Mouse (Mus musculus): ENCODE results near the gene Gm26566.

The Gm26566 gene

GRCm38 (mm10) chr4:88721791-88722721 lies at the start of gene Gm26566, which contains the start of gene Klhl9:
Gm26566 (plus strand) TSS chr4:88721805.
Klhl9 (minus strand) TSS chr4:88722465.
- CTCF ChIA-PET = interaction anchor here (0.7 kb wide), 1 partner anchor 35 kb away, joined by 3 read pairs; no protein-coding TSS in a partner anchor

GRCm38 (mm10) chr4:88676824-88677223 lies 44.8 kb upstream of the Gm26566 start, which contains the start of gene Ifna16:
Ifna16 (minus strand) TSS chr4:88676924.
- CTCF ChIA-PET = no interaction called here

DNA sequence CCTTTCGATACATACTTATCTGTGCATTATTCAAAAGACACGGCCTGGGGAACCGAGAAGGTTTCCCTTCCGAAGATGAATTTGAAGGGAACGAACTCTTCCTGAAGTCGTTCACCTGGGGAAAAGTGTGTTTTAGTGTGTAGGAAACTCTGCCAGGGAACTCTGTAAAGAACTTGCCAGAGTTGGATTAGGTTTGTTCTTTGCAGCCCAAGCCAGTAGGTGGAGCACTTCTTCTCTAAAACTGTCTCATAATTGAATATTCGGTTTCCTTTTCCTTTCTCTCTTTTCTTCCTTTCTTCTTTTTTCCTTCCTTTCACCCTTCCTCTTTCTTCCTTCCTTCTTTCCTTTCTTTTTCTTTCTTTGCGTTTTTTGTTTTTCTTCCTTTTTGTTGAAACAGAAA lies 41.2 kb upstream of the Gm26566 start:
- CTCF ChIA-PET = no interaction called here

- CTCF ChIA-PET = no interaction called here
Measured at GRCm38 (mm10) chr4:88681353-88681752, 40.3 kb upstream of the Gm26566 start.

- CTCF ChIA-PET = no interaction called here
Measured at GRCm38 (mm10) chr4:88683812-88684211, 37.8 kb upstream of the Gm26566 start, which contains the start of gene Ifna2. Ifna2 (minus strand) TSS chr4:88683912.

DNA sequence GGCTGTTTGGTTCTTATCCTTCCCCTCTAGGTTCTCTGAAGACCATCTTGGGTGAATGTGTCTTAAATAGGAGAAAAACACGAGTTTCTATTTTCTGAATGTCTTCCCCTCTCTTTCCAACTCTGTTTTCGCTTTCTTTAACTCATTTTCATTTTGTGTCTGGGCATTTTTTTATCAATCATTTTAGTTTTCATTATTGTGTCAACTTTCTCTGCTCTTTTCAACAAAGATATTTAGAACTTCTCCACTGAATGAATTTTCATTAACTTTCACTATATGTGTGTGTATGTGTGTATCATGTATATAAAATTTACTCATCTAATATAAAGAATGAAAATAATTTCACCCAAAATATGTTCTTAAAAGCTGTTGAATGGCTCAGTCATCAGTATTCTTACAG lies 30.3 kb upstream of the Gm26566 start, which contains the start of gene Ifnab:
Gene Ifnab (minus strand): TSS at position 101 of the 400 bp plus-strand sequence.
- CTCF ChIA-PET = no interaction called here

- CTCF ChIA-PET = no interaction called here
Measured at GRCm38 (mm10) chr4:88692537-88692936, 29.1 kb upstream of the Gm26566 start.

DNA sequence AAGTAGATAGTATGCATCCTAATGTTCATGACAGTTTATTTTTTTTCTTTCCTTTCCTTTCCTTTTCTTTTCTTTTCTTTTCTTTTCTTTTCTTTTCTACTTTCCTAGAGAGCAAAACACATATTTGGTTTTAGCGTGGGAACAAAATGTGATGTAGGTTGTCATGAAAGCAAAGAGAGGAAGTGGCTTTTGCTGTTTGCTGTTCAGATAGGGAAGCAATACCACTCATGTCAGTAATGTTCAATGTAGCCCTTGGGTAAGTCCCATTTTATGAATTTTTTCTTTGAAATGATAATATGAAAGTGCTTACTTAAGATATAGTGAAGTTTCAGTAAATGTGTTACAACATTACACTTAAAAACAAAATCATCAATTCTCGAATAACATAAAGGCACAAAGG lies 28.2 kb upstream of the Gm26566 start:
- CTCF ChIA-PET = no interaction called here

GRCm38 (mm10) chr4:88696237-88696884 lies 25.2 kb upstream of the Gm26566 start:
- CTCF ChIA-PET = interaction anchor here (0.9 to 1.6 kb wide), 4 partner anchors 9 to 171 kb away, joined by 3 to 11 read pairs (median 4); no protein-coding TSS in a partner anchor

- CTCF ChIA-PET = interaction anchor here (0.9 to 1.6 kb wide), 3 partner anchors 23 to 171 kb away, joined by 3 to 11 read pairs (median 3); no protein-coding TSS in a partner anchor
Measured at GRCm38 (mm10) chr4:88697108-88697507, 24.5 kb upstream of the Gm26566 start.

DNA sequence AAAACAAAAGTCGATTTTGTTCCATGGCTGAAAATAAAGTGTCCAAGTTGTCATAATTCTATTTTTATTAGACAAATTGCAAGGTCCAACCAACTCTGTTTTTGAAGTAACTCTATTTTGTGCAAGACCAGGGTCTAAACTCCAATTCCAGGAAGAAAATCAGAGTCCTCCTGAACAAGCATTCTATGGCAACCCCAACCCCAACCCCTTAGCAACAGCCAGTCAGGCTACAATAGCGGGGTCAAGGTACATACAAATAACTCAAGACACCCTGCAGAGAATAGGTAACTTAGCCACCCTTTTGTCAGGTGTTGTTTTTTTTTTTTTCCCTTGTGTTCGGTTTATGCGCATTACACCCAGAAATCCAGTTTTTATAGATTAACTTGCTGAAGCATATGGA lies 23.9 kb upstream of the Gm26566 start:
- CTCF ChIA-PET = interaction anchor here (0.9 kb wide), 1 partner anchor 57 kb away, joined by 5 read pairs; no protein-coding TSS in a partner anchor

DNA sequence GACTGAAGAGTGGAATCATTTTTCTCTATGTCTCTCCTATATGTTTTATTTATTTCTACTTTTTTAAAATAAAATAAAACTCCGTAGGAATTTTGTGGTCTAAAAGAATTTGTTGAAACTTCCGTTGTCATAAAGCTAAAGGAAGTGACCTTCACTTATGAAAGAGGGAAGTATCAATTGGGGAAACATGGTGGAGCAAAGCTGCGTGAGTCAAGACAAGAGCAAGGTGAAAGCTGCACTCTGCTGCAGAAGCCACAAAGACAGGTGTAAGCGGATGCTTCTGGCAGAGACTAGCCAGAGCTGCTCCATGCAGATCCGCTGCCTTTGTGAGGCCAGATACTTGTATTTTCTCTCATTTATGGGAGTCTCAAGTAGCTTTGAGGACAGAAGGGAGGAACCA lies 22.8 kb upstream of the Gm26566 start:
- CTCF ChIA-PET = interaction anchor here (0.9 kb wide), 1 partner anchor 58 kb away, joined by 5 read pairs; no protein-coding TSS in a partner anchor

GRCm38 (mm10) chr4:88699301-88699700 lies 22.3 kb upstream of the Gm26566 start:
- CTCF ChIA-PET = no interaction called here

DNA sequence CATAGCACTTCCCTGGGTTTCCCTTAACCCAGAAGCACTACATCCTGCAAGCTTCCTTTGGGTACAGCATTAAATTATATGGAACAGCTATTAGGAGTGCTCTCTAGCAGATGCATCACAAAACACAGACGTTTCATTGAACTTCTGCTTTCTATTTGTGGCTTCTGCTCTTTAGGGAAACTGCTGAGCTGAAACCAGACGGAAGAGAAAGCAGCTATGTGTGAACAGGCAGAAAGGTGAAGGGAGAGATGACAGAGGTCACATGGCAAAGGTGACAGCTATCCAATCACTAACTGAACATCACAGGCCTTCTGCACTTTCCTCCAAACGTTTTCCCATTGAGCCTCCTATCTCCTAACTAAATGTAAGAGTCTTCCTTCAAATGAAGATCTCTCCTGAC lies 15.7 kb upstream of the Gm26566 start:
- CTCF ChIA-PET = interaction anchor here (1.0 kb wide), 1 partner anchor 15 kb away, joined by 3 read pairs; no protein-coding TSS in a partner anchor

- CTCF ChIA-PET = interaction anchor here (0.6 to 1.0 kb wide), 4 partner anchors 12 to 194 kb away, joined by 3 to 4 read pairs (median 3); no protein-coding TSS in a partner anchor
Measured at GRCm38 (mm10) chr4:88707128-88707826, 14.3 kb upstream of the Gm26566 start.

GRCm38 (mm10) chr4:88714281-88714680 lies 7.3 kb upstream of the Gm26566 start:
- CTCF ChIA-PET = interaction anchor here (0.6 kb wide), 1 partner anchor 156 kb away, joined by 4 read pairs; no protein-coding TSS in a partner anchor

GRCm38 (mm10) chr4:88715059-88715458 lies 6.5 kb upstream of the Gm26566 start:
- CTCF ChIA-PET = no interaction called here

DNA sequence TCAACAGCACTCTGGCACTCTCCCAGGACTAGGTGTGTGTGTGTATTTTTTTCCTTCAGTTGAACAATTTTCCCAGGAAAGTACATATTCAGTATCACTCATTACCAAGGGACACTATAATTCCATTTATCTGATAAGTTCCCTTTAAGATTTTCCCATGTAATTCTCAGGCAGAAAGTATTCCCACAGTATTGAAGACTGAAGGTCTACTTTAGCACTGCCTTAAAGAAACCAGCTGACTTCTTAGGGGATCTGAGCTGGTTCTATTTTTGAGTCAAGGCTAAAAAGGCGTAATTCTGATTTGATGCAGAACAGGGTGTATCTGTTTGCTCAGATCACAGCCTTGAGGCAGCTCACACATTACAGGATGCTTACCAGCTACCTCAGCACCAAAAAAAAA lies 2.9 kb upstream of the Gm26566 start:
- CTCF ChIA-PET = no interaction called here

GRCm38 (mm10) chr4:88723497-88724090 lies 2.0 kb downstream of the Gm26566 start:
- CTCF ChIA-PET = interaction anchor here (0.6 kb wide), 3 partner anchors 17 to 174 kb away, joined by 3 to 6 read pairs (median 3); no protein-coding TSS in a partner anchor

- CTCF ChIA-PET = interaction anchor here (0.7 to 2.5 kb wide), 2 partner anchors 14 to 31 kb away, joined by 3 to 11 read pairs; no protein-coding TSS in a partner anchor
Measured at GRCm38 (mm10) chr4:88726727-88727126, 5.1 kb downstream of the Gm26566 start.

- CTCF ChIA-PET = interaction anchor here (2.5 kb wide), 1 partner anchor 31 kb away, joined by 11 read pairs; no protein-coding TSS in a partner anchor
Measured at GRCm38 (mm10) chr4:88727324-88727723, 5.7 kb downstream of the Gm26566 start.

Measured in spleen, embryonic (tissue).